Mouse (Mus musculus): ENCODE data around the gene Phf21a. TPM values are rescaled to one million over a fixed set of nuclear protein-coding genes. Genes with fewer than 3 reads are reported as not detected.

Gene Phf21a
- polyA plus RNA-seq, 1 experiment = 0.10 TPM

- Histone ChIP-seq H3K27me3 (ENCODE audit: control insufficient read depth) (no peaks in the 10 kb centered on the region), H3K4me3 (replicated peaks) (no peak overlapping the region), H3K4me1 (ENCODE audit: control insufficient read depth) (no peaks in the 10 kb centered on the region), H3K9me3 (ENCODE audit: control insufficient read depth, low read length) (no peaks in the 10 kb centered on the region), H3K36me3 (ENCODE audit: control insufficient read depth) (peaks cover 2% of the 10 kb centered on the region; the same call in 1 of the 2 replicates)
- TF ChIP-seq GATA1 (IDR thresholded peaks at IDR 0.05; ENCODE audit: low read length) (no peak), TAL1 (IDR thresholded peaks at IDR 0.05; ENCODE audit: low read length) (no peak)
Observed at GRCm38 (mm10) chr2:92331410-92331809, 238.5 kb downstream of the Phf21a start.

GRCm38 (mm10) chr2:92331871-92332270 lies 239.0 kb downstream of the Phf21a start:
- Histone ChIP-seq H3K4me3 (replicated peaks) (no peak overlapping the region), H3K27me3 (ENCODE audit: control insufficient read depth) (no peaks in the 10 kb centered on the region), H3K9me3 (ENCODE audit: control insufficient read depth, low read length) (no peaks in the 10 kb centered on the region), H3K36me3 (ENCODE audit: control insufficient read depth) (peaks cover 2% of the 10 kb centered on the region; the same call in 1 of the 2 replicates), H3K4me1 (ENCODE audit: control insufficient read depth) (no peaks in the 10 kb centered on the region)
- TF ChIP-seq GATA1 (IDR thresholded peaks at IDR 0.05; ENCODE audit: low read length) (no peak), TAL1 (IDR thresholded peaks at IDR 0.05; ENCODE audit: low read length) (no peak)

- no peaks in the 10 kb centered on the region for H3K36me3 ChIP-seq (ENCODE audit: control insufficient read depth)
- no peaks in the 10 kb centered on the region for H3K27me3 ChIP-seq (ENCODE audit: control insufficient read depth)
- H3K9me3 ChIP-seq (ENCODE audit: control insufficient read depth, low read length) = no peaks in the 10 kb centered on the region
- no peak for TF ChIP-seq TAL1 (IDR thresholded peaks at IDR 0.05; ENCODE audit: low read length)
- no peak for TF ChIP-seq GATA1 (IDR thresholded peaks at IDR 0.05; ENCODE audit: low read length)
- H3K4me3 ChIP-seq (replicated peaks) = no peak overlapping the region
- H3K4me1 ChIP-seq (ENCODE audit: control insufficient read depth) = no peaks in the 10 kb centered on the region
Observed at GRCm38 (mm10) chr2:92342418-92342817, 249.5 kb downstream of the Phf21a start.

GRCm38 (mm10) chr2:92347191-92347590 lies 254.3 kb downstream of the Phf21a start:
- no peak for TF ChIP-seq TAL1 (IDR thresholded peaks at IDR 0.05; ENCODE audit: low read length)
- TF ChIP-seq GATA1 (IDR thresholded peaks at IDR 0.05; ENCODE audit: low read length) = no peak
- no peaks in the 10 kb centered on the region; the same call in 1 of the 2 replicates for H3K36me3 ChIP-seq (ENCODE audit: control insufficient read depth)

GRCm38 (mm10) chr2:92349589-92350425 lies 256.9 kb downstream of the Phf21a start:
- Histone ChIP-seq H3K27me3 (ENCODE audit: control insufficient read depth) (no peaks in the 10 kb centered on the region), H3K4me1 (ENCODE audit: control insufficient read depth) (no peaks in the 10 kb centered on the region), H3K36me3 (ENCODE audit: control insufficient read depth) (no peaks in the 10 kb centered on the region; the same call in 1 of the 2 replicates), H3K4me3 (replicated peaks) (no peak overlapping the region), H3K9me3 (ENCODE audit: control insufficient read depth, low read length) (no peaks in the 10 kb centered on the region)
- no peak for TF ChIP-seq GATA1 (IDR thresholded peaks at IDR 0.05; ENCODE audit: low read length)
- no peak for TF ChIP-seq TAL1 (IDR thresholded peaks at IDR 0.05; ENCODE audit: low read length)

More at GRCm38 (mm10) chr2:92347191-92347590, 254.3 kb downstream of the Phf21a start:
- no peaks in the 10 kb centered on the region for H3K9me3 ChIP-seq (ENCODE audit: control insufficient read depth, low read length)
- H3K4me1 ChIP-seq (ENCODE audit: control insufficient read depth) = no peaks in the 10 kb centered on the region
- H3K27me3 ChIP-seq (ENCODE audit: control insufficient read depth) = no peaks in the 10 kb centered on the region
- no peak overlapping the region for H3K4me3 ChIP-seq (replicated peaks)

GRCm38 (mm10) chr2:92350686-92351085 lies 257.8 kb downstream of the Phf21a start:
- no peak overlapping the region for H3K4me3 ChIP-seq (replicated peaks)
- no peaks in the 10 kb centered on the region for H3K4me1 ChIP-seq (ENCODE audit: control insufficient read depth)
- TF ChIP-seq GATA1 (IDR thresholded peaks at IDR 0.05; ENCODE audit: low read length) (no peak), TAL1 (IDR thresholded peaks at IDR 0.05; ENCODE audit: low read length) (no peak)
- H3K27me3 ChIP-seq (ENCODE audit: control insufficient read depth) = no peaks in the 10 kb centered on the region
- no peaks in the 10 kb centered on the region for H3K9me3 ChIP-seq (ENCODE audit: control insufficient read depth, low read length)
- no peaks in the 10 kb centered on the region; the same call in 1 of the 2 replicates for H3K36me3 ChIP-seq (ENCODE audit: control insufficient read depth)

GRCm38 (mm10) chr2:92353402-92353801 lies 260.5 kb downstream of the Phf21a start:
- TF ChIP-seq GATA1 (IDR thresholded peaks at IDR 0.05; ENCODE audit: low read length) (no peak), TAL1 (IDR thresholded peaks at IDR 0.05; ENCODE audit: low read length) (no peak)
- peaks cover 2% of the 10 kb centered on the region for H3K36me3 ChIP-seq (ENCODE audit: control insufficient read depth)
- H3K4me1 ChIP-seq (ENCODE audit: control insufficient read depth) = no peaks in the 10 kb centered on the region
- no peaks in the 10 kb centered on the region for H3K27me3 ChIP-seq (ENCODE audit: control insufficient read depth)
- H3K4me3 ChIP-seq (replicated peaks) = no peak overlapping the region
- H3K9me3 ChIP-seq (ENCODE audit: control insufficient read depth, low read length) = no peaks in the 10 kb centered on the region

- H3K36me3 ChIP-seq (ENCODE audit: control insufficient read depth) = peaks cover 4% of the 10 kb centered on the region
- no peaks in the 10 kb centered on the region for H3K9me3 ChIP-seq (ENCODE audit: control insufficient read depth, low read length)
- TF ChIP-seq TAL1 (IDR thresholded peaks at IDR 0.05; ENCODE audit: low read length) (no peak), GATA1 (IDR thresholded peaks at IDR 0.05; ENCODE audit: low read length) (no peak)
- no peaks in the 10 kb centered on the region for H3K27me3 ChIP-seq (ENCODE audit: control insufficient read depth)
- no peaks in the 10 kb centered on the region for H3K4me1 ChIP-seq (ENCODE audit: control insufficient read depth)
- H3K4me3 ChIP-seq (replicated peaks) = no peak overlapping the region
Observed at GRCm38 (mm10) chr2:92354224-92354623, 261.3 kb downstream of the Phf21a start.

- Histone ChIP-seq H3K9me3 (ENCODE audit: control insufficient read depth, low read length) (no peaks in the 10 kb centered on the region), H3K27me3 (ENCODE audit: control insufficient read depth) (no peaks in the 10 kb centered on the region), H3K4me1 (ENCODE audit: control insufficient read depth) (no peaks in the 10 kb centered on the region), H3K4me3 (replicated peaks) (no peak overlapping the region), H3K36me3 (ENCODE audit: control insufficient read depth) (peaks cover 6% of the 10 kb centered on the region)
- TF ChIP-seq TAL1 (IDR thresholded peaks at IDR 0.05; ENCODE audit: low read length) = no peak
- TF ChIP-seq GATA1 (IDR thresholded peaks at IDR 0.05; ENCODE audit: low read length) = no peak
Observed at GRCm38 (mm10) chr2:92359301-92359700, 266.4 kb downstream of the Phf21a start.
